Mouse (Mus musculus): Measurements from ENCODE around the gene Yes1.

DNA sequence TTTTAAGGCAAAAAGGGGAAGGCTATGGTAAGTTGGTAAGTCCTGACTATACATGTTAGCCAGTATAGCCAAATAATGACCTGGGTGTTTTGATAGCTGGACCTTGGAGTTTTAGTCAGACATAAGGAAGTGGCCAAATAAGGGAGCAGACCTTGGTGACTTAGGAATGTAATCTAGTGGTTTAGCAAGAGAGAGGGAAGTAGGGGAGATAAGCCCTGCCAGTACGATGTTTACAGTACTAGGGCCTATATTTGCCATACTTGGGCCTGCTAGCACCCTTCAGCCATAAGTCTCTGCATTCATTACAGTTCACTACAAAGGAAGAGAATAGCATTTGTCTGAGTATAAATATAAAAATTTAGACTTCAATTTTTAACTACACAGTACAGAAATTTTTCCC, 46.3 kb upstream of the Yes1 start:
- TF ChIP-seq CTCF (IDR thresholded peaks at IDR 0.05; ENCODE audit: insufficient read depth, low read length) (no peak), POLR2A (IDR thresholded peaks at IDR 0.05; ENCODE audit: borderline replicate concordance, extremely low read depth, low read depth, low read length) (no peak)

All from lung, adult 2 months (tissue).